Mouse (Mus musculus) lung, adult 2 months (tissue): ENCODE results near the gene Pvalb. TPM values are rescaled to one million over a fixed set of nuclear protein-coding genes. Genes with fewer than 3 reads are reported as not detected.

Source experiments
- DNase-seq: peaks from one replicate; pipeline ENCODE4 v3.0.0; 2022
- H3K4me1 ChIP-seq: fragments of 200-500 bp; 2 replicates; pipeline ENCODE4 v1.6.1; 2011; ENCODE audit warnings: low read length; ENCODE audit not compliant: control insufficient read depth, insufficient read depth
- H3K4me3 ChIP-seq: fragments of 200-500 bp; replicated peaks from 2 replicates; pipeline ENCODE3; 2011; ENCODE audit warnings: low read depth, mild to moderate bottlenecking, control low read depth, low read length; ENCODE audit errors: extremely low read depth
- CTCF ChIP-seq: fragments of 200-500 bp; IDR thresholded peaks from 2 replicates; pipeline ENCODE4 v1.5.1; 2011; ENCODE audit warnings: mild to moderate bottlenecking, low read length, control low read depth; ENCODE audit not compliant: insufficient read depth
- POLR2A ChIP-seq: fragments of 200-500 bp; IDR thresholded peaks from 2 replicates; pipeline ENCODE4 v1.6.1; 2011; ENCODE audit warnings: low read depth, mild to moderate bottlenecking, control low read depth, low read length, borderline replicate concordance; ENCODE audit errors: extremely low read depth
- WGBS: fragments of 180-500 bp; shearing (Covaris S2); methylation state at CpG from one replicate; pipeline ENCODE4 v1.1.7; 2018; 5-methylcytosine and 5-hydroxymethylcytosine counted together
- polyA plus RNA-seq: library from polyadenylated mRNA; depleted of rRNA; stranded (reverse); fragments of >200 nt; gene quantifications from 2 replicates; pipeline ENCODE4 v1.2.3, GENCODE M21; 2012

The Pvalb gene
- polyA plus RNA-seq, 1 experiment = 6.2 TPM

DNA sequence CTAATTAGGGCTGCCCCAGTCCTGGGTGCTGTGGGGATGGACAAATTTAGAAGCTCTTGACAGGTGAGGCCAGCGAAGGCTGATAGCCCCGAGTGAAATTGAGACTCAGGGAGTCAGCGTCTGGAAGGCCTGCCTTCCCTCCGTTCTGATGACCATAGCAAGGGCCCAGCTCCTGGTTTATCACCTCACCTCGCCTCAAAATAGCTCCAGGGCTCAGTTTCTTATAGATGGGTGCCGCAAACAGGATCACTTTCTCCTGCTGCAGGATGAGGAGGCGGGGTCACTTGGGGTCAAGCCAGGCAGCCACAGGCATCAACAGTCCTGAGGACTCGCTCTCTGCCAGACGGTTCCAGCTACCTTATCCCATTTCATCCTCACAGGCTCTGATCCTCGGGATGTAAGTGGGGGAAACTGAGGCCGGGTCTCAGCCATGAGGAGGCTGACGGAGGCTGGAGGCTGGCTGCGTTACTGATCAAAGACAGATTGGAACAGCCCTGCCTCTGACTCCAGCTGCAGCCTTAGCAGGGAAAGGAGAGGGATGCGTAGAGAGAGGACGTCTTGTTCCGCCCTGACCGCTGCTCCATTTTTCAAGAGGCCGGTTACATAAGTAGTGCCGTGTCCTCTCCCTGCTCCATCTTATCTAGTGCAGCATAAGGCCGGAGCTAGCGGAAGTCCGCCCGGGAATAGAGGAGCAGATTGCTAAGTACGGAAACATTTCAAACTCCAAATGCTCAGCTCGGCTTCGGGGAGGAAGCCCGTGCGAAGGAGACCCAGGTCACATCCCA is 10.9 kb downstream of the Pvalb start:
- no peak for DNase-seq
- no peak overlapping the region for H3K4me3 ChIP-seq
- whole genome bisulfite sequencing = 64% methylated on average over 28 of the region's 28 CpGs
- no peak for TF ChIP-seq POLR2A
- TF ChIP-seq CTCF = no peak
- no peaks in the 10 kb centered on the region for H3K4me1 ChIP-seq

DNA sequence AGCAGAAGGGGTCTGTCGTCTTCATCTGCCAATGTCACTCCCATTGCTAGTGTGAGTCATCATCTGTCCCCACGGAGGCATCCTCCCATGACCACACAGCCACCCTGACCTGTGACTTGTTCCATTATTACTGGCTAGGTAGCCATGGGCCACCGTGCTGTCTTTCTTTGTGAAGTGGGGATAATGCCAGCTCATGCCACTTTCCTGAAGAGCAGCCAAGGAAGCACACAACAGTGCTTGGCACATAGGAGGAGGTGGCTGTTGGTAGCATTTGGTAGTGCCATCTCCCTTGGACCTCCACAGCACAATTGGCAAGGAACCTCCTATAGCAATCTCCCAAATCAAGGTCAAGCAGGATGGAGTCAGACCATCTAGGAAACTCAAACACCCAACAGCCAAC is 11.9 kb downstream of the Pvalb start:
- TF ChIP-seq POLR2A = no peak
- no peak for TF ChIP-seq CTCF
- no peak for DNase-seq
- no peaks in the 10 kb centered on the region for H3K4me1 ChIP-seq
- WGBS = 61% methylated on average over 3 of the region's 3 CpGs
- H3K4me3 ChIP-seq = no peak overlapping the region

DNA sequence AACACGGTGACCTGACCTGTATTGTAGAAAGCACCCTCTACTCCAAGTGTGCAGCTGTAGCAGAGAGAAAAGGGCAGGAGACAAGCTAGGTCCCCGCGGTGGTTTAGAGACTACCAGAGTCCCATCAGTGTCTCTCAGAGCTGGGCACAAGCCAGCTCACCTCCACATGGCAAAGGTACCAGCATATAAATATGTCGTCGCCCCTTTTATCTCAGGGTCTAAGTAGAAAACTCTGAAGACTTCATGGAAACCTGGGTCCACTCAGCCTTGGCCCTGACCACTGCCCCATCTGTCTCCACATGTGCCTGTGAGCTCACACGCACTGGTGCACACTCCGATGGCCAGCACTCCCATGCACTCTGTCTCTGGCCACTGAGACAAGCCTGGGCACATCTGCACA is 16.6 kb downstream of the Pvalb start:
- H3K4me1 ChIP-seq = no peaks in the 10 kb centered on the region
- 84% methylated on average over 7 of the region's 7 CpGs for WGBS
- TF ChIP-seq POLR2A (no peak), CTCF (no peak)
- no peak for DNase-seq
- H3K4me3 ChIP-seq = no peak overlapping the region

DNA sequence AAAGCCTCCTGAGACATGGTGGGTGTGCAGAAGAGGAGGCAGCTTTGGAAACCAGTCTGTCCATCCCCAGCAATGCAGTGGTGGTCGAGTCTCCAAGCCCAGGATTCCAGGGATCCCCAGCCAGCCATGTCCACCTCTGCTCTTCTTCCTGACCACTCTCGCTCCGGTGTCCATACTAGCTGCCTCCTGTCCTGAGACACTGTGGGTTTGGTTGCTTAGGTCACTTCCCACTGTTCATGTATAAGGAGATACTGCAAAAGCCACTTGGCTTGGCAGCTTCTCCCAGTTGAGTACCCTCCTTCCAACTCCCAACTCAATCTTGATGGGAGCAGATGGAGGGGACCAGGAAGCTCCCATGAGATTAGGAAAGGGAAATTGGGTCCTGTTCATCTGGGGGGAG is 17.7 kb downstream of the Pvalb start:
- H3K4me1 ChIP-seq = no peaks in the 10 kb centered on the region
- TF ChIP-seq CTCF (no peak), POLR2A (no peak)
- H3K4me3 ChIP-seq = no peak overlapping the region
- 77% methylated on average over 3 of the region's 3 CpGs for WGBS
- no peak for DNase-seq

DNA sequence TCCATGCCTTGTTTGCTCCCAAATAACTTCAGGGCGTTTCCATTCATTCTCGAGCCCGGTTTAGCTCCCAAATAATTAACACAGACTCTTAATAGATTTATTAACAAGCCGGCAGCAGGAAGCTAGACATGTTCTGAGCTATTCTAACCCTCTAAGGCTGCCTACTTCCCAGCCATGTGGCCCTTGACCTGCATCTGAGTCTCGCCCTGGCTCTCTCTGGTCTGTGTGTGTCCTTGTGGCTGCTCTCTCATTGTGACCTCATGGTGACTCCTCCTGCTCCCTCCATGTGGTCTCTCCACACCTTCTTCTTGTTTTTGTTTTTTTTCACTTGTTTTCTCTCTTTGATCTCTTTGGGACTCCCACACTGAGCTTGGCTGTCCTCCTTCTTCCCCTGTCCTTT is 19.3 kb downstream of the Pvalb start:
- WGBS = 63% methylated on average over 5 of the region's 5 CpGs
- no peak overlapping the region for H3K4me3 ChIP-seq
- TF ChIP-seq CTCF (no peak), POLR2A (no peak)
- no peak for DNase-seq
- no peaks in the 10 kb centered on the region for H3K4me1 ChIP-seq

DNA sequence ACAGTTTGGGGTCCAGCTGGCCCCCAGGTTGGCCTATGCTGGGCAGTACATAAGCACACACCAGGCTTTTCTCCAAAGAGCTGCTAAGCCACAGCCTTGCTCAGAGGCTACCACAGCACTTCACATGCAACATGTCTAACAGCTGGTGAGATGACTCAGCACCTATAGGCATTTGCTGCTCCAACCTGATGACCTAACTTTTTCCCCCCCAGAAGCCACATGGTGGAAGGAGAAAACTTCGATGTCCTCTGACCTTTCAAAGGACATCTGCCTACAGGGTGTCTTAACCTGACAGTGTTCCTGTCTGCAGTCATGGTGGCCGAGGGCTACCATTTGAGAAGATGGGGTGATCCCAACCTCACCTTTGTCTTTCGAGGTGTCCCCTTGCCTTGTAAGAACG is 20.6 kb downstream of the Pvalb start:
- no peak for DNase-seq
- 85% methylated on average over 4 of the region's 4 CpGs for WGBS
- H3K4me3 ChIP-seq = no peak overlapping the region
- H3K4me1 ChIP-seq = no peaks in the 10 kb centered on the region
- no peak for TF ChIP-seq CTCF
- TF ChIP-seq POLR2A = no peak

DNA sequence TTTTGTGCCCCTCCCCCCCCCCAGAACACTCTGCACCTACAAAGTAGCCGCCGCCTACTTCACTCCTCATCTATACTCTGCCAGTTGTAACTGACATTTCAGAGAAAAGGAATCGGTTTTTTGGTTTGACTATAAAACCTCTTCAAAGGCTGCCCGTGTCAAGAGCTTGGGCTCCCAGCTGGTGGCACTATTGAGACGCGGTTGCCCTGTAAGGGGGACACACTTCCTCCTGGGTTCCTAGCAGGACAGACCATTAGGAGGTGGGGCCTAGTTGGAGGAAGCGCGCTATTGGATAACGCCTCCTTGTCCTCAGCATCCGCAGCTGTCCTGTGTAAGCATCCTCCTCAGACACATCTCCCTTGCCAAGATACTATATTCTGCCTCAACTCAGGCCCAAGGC is 21.3 kb downstream of the Pvalb start:
- TF ChIP-seq POLR2A = no peak
- 0 out of 2 replicates have a peak, but pooled peaks have one; percentile 17 for TF ChIP-seq CTCF
- no peak for DNase-seq
- H3K4me3 ChIP-seq = no peak overlapping the region
- WGBS = 2% methylated on average over 10 of the region's 10 CpGs
- H3K4me1 ChIP-seq = no peaks in the 10 kb centered on the region

DNA sequence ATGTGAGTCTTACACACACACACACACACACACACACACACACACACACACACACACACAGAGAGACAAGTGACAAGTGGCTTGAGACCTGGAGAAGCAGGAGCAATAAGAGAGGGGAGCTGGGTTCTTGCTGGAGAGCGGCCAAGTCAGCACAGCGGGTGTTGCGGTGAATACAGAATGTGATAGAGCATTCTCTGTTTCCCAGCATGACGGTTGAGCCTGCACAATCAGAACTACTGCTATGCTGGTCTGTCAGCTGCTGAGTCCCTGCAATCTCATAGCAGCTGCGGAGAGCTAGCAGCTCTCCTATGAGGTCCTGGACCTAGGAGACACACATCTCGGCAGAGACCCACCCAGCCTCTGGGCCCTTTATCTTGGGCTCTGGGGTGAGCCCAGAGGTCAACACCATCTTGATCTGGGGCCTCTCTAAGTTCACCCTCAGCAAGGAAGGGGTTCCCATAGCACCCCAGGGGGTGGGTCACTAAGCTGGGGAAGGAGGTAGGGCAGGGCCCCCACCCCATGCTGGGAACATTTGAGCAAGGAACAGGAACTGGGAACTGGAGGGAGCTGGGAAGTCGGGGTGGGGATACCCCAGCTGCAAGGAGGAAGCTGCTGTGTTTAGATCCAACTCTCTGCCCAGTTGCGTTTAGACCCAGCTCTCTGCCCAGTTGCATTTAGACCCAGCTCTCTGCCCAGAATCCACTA is 24.3 kb downstream of the Pvalb start:
- TF ChIP-seq POLR2A = no peak
- no peak for TF ChIP-seq CTCF
- H3K4me1 ChIP-seq = no peaks in the 10 kb centered on the region
- 25% methylated on average over 8 of the region's 8 CpGs for WGBS
- no peak for DNase-seq
- H3K4me3 ChIP-seq = no peak overlapping the region

DNA sequence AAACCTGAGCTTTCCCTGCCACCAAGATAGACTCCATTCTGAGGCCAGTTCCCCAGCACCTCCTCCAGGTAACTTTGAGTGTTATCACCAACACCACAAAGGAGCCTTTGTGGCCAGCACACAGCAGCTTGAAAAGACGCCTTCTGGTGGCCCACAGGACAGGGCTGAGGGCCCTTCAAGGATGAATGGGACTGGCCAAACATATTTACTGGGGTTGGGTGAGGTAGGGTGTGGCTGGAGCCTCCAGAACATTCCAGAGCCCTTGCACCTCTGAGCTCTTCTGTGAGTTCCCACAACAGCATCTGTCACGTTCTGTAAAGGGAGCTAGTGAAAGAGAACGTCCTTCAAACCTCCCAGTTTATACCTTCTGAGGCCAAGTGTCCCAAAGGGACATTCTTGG is 26.4 kb downstream of the Pvalb start:
- no peak for TF ChIP-seq CTCF
- no peak for TF ChIP-seq POLR2A
- H3K4me1 ChIP-seq = no peaks in the 10 kb centered on the region; the same call in 1 of the 2 replicates
- no peak for DNase-seq
- 36% methylated on average over 3 of the region's 3 CpGs for WGBS
- no peak overlapping the region for H3K4me3 ChIP-seq

DNA sequence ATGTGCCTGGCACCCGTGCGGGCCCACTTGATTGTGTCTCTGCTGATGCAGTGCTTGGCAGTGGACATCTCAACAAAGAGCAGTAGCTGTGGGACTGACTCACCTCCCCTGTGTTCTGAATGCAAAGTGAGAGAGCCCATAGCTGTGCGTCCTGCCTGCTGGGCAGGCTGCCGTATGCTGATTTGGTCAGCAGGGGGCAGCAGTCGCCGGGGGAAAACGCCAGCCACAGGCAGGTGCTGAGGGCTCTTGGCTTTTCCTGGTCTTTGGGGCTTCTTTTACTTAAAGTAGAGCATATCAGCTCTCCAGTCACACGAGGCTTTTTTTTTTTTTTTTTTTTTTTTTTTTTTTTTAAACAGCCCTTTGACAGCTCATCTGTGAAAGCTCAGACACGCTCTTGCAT is 27.8 kb downstream of the Pvalb start:
- peaks cover under 1% of the 10 kb centered on the region; the same call in 1 of the 2 replicates for H3K4me1 ChIP-seq
- WGBS = 7% methylated on average over 9 of the region's 9 CpGs
- H3K4me3 ChIP-seq = no peak overlapping the region
- no peak for TF ChIP-seq POLR2A
- peak; percentile 86 for TF ChIP-seq CTCF
- peak; percentile 77 for DNase-seq
